Mouse (Mus musculus) left cerebral cortex, adult 18-20 months (tissue): ENCODE results near the gene Tmem121b. TPM values are rescaled to one million over a fixed set of nuclear protein-coding genes. Genes with fewer than 3 reads are reported as not detected.

Experiments used
- DNase-seq, 2 experiments: peaks; one replicate each; pipeline ENCODE4 v3.0.0; 2021 to 2022; ENCODE audit warnings: low spot score in 2 of 2, mixed read lengths in 1 of 2
- total RNA-seq, 2 experiments: library from RNA; stranded (reverse); gene quantifications; 2 replicates each; pipeline ENCODE4 v1.2.3; 2021

Tmem121b gene
- total RNA-seq, 2 experiments from 2014 or later: 56.6 to 57.9 TPM

GRCm38 (mm10) chr6:120492499-120493373 is 871 bp downstream of the Tmem121b start:
- DNase-seq: peak in 1 of 2 experiments; percentile 69

GRCm38 (mm10) chr6:120491862-120492498 is 1.6 kb downstream of the Tmem121b start:
- no peak for DNase-seq

GRCm38 (mm10) chr6:120491064-120491463 is 2.5 kb downstream of the Tmem121b start:
- DNase-seq: no peak

- DNase-seq: no peak
Measured at GRCm38 (mm10) chr6:120489461-120489860, 4.1 kb downstream of the Tmem121b start.

GRCm38 (mm10) chr6:120488647-120489046 is 5.0 kb downstream of the Tmem121b start:
- DNase-seq: no peak

GRCm38 (mm10) chr6:120486051-120486510 is 7.5 kb downstream of the Tmem121b start:
- no peak for DNase-seq

- DNase-seq: no peak
Measured at GRCm38 (mm10) chr6:120485038-120485437, 8.6 kb downstream of the Tmem121b start.

- peak; percentile 76 to 86 for DNase-seq
Measured at GRCm38 (mm10) chr6:120483211-120483626, 10.4 kb downstream of the Tmem121b start.

GRCm38 (mm10) chr6:120482756-120483155 is 10.9 kb downstream of the Tmem121b start:
- no peak for DNase-seq

- no peak for DNase-seq
Measured at GRCm38 (mm10) chr6:120482021-120482420, 11.6 kb downstream of the Tmem121b start.

GRCm38 (mm10) chr6:120481538-120481937 is 12.1 kb downstream of the Tmem121b start:
- DNase-seq: peak in 1 of 2 experiments; percentile 48

GRCm38 (mm10) chr6:120480361-120480760 is 13.2 kb downstream of the Tmem121b start:
- DNase-seq: peak; percentile 71 to 74

- no peak for DNase-seq
Measured at GRCm38 (mm10) chr6:120479302-120479701, 14.3 kb downstream of the Tmem121b start.

GRCm38 (mm10) chr6:120475288-120475687 is 18.3 kb downstream of the Tmem121b start:
- no peak for DNase-seq

- DNase-seq: no peak
Measured at GRCm38 (mm10) chr6:120473427-120473826, 20.2 kb downstream of the Tmem121b start.

GRCm38 (mm10) chr6:120472455-120473140 is 21.0 kb downstream of the Tmem121b start:
- no peak for DNase-seq

- no peak for DNase-seq
Measured at GRCm38 (mm10) chr6:120471991-120472441, 21.6 kb downstream of the Tmem121b start.

- DNase-seq: no peak
Measured at GRCm38 (mm10) chr6:120470666-120471065, 22.9 kb downstream of the Tmem121b start.

- no peak for DNase-seq
Measured at GRCm38 (mm10) chr6:120469770-120470169, 23.8 kb downstream of the Tmem121b start.

- no peak for DNase-seq
Measured at GRCm38 (mm10) chr6:120469268-120469667, 24.3 kb downstream of the Tmem121b start.

GRCm38 (mm10) chr6:120468259-120468658 is 25.3 kb downstream of the Tmem121b start:
- no peak for DNase-seq
